Mouse (Mus musculus): ENCODE measurements around the gene Gcm1.

Gcm1 gene

DNA sequence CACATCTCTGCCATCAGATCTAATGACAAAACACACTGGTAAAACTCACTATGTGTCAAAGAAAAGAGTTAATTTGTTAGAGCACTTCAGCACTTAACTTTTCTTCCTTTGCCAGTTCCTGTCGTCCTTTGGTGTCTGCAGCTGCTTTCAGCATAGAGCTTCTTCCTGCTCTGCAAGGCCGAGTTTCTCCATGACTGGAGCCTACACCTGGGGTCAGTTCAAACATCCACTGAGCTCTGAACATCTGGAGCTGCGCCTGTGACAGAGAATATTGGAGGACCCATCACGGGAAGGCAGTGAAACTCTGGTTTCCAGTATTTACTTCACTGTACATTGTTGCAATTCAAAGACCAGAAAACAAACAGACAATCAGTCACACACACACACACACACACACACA, 49.7 kb downstream of the Gcm1 start:
- DNase-seq (ENCODE audit: low spot score) = no peak

- DNase-seq (ENCODE audit: low spot score) = no peak
Measured at GRCm38 (mm10) chr9:78103965-78104560, 52.3 kb downstream of the Gcm1 start.

- peak; percentile 38 for DNase-seq (ENCODE audit: low spot score)
Measured at GRCm38 (mm10) chr9:78104973-78105372, 53.2 kb downstream of the Gcm1 start.

DNA sequence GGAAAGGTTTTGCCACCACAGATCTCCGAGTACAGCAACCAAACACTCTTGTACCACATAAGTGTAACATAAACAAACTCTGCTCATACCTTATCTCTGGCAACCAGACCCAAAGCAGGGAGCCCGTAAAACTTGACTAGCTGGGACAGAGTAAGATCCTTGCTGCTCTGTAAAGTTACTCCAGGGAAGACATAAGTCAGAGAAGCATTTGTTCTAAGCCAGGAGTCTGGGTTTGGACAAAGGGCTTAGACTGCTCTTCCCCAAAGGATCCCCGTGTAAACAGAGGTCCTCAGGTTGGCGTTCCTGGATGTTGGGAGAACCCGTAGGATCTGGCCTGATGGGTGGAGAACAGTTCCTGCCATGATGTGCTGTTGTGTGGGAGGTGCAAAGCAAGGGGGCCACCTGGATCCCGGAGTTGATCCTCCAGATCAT, 53.8 kb downstream of the Gcm1 start:
- DNase-seq (ENCODE audit: low spot score) = no peak

GRCm38 (mm10) chr9:78106821-78107220, 55.1 kb downstream of the Gcm1 start:
- no peak for DNase-seq (ENCODE audit: low spot score)

DNA sequence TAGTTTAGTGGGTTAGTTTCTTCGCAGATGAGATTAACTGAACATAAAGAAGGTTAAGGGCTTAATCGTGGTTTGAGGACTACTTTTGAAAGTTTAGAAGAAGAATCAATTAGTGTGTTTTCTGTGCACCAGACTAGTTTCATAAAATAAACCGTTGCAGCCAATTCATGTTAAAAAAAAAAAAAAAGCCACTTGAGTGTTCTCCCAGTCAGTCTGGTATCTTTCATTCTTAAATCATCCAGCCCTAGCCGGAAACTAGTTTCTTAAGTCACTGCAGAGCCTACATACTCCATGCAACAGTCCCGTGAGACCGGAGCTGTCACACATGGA, 55.8 kb downstream of the Gcm1 start:
- DNase-seq (ENCODE audit: low spot score) = no peak

- peak; percentile 76 for DNase-seq (ENCODE audit: low spot score)
Measured at GRCm38 (mm10) chr9:78107912-78108795, 56.4 kb downstream of the Gcm1 start.

- peak; percentile 96 for DNase-seq (ENCODE audit: low spot score)
Measured at GRCm38 (mm10) chr9:78108796-78109239, 57.1 kb downstream of the Gcm1 start, which contains the start of the genes Fbxo9 and Ick. Gene Fbxo9, minus strand, starts transcription at chr9:78109065. Gene Ick, plus strand, starts transcription at chr9:78109192.

DNA sequence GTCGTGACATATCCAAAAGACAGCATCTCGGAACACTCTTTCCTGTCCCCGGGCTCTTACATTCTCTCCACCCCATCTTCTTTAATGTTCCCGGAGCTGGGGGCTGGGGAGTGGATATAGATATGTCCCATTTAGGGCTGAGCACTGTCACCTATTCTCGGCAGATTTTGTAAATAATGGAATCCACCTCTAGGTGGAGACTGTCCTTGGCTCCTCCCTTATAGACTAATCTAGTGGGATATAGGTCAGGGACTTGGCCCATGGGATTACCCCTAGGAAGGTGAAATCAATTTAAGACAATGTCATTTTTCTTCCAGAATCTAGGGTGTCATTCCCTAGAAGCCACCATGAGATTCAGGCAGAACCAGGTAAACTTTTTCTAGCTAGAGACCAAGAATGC, 57.9 kb downstream of the Gcm1 start:
- no peak for DNase-seq (ENCODE audit: low spot score)

GRCm38 (mm10) chr9:78111456-78111855, 59.7 kb downstream of the Gcm1 start:
- no peak for DNase-seq (ENCODE audit: low spot score)

DNA sequence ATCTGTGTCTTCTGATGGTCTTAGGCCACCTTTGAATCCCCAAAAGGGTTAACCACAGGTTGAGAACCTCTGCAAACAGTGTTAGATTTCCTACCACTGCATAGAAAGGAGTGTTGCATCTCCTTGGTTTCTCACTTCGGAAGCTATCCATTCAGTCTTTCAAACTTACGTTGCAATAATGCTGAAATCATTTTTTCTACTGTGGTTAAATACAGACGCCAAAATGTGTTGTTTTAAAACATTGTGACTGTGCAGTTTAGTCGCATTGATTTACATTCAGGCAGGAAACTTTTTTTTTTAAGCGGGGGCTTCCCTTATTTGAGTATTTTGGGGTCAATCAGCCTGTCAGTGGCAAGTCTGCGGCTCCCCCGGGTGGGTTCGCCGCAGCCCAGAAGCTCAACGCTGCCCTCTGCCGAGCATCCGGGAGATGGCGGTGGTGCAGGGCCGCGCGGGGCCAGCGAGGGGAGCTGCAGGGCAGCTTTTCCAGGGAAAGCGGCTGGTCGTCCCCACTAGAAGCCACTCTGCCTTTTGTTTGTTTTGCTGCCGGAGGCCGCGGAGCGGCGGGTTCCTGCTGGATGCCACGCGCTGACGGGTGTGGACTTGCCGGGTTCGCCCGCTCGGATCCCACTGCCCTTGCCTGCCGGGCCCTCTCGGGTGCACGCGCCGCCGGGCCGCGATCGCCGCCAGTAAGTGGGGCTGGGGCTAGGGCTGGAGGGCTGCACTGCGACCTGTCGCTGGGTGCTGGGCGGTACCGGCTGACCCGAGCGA, 61.2 kb downstream of the Gcm1 start:
- peak; percentile 92 for DNase-seq (ENCODE audit: low spot score)

GRCm38 (mm10) chr9:78113538-78113885, 61.8 kb downstream of the Gcm1 start:
- DNase-seq (ENCODE audit: low spot score) = no peak
